Mouse (Mus musculus): ENCODE measurements around the gene Rasal3. TPM values are rescaled to one million over a fixed set of nuclear protein-coding genes. Genes with fewer than 3 reads are reported as not detected.

The Rasal3 gene
- polyA plus RNA-seq, 1 experiment, result 17.4 TPM

DNA sequence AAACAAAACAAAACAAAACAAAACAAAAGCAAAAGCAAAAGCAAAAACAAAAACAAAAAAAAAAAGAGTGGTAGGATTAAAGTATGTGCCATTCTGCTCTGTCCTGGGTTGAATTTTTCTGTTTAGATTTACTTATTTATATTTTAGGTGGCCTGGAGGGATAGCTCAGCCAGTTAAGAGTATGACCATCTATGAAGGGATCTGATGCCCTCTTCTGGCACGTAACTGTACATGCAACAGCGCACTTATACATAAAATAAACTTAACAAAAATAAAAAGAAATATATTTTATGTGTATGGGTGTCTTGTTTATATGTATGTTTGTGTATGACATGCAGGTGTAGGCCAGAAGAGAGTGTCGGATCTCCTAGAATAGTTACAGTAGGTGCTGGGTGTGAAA lies 28.6 kb upstream of the Rasal3 start:
- no peak for TF ChIP-seq CTCF (IDR thresholded peaks at IDR 0.05; ENCODE audit: insufficient read depth, low read length)
- Histone ChIP-seq H3K4me1 (ENCODE audit: control insufficient read depth, insufficient read depth, low read length) (no peaks in the 10 kb centered on the region), H3K4me3 (replicated peaks; ENCODE audit: extremely low read depth, low read depth, low read length) (no peak overlapping the region)
- DNase-seq, result no peak
- 59% methylated on average over 3 of the region's 3 CpGs for WGBS

GRCm38 (mm10) chr17:32426610-32427009 lies 23.2 kb upstream of the Rasal3 start:
- no peak for DNase-seq
- no peak overlapping the region for H3K4me3 ChIP-seq (replicated peaks; ENCODE audit: extremely low read depth, low read depth, low read length)
- H3K4me1 ChIP-seq (ENCODE audit: control insufficient read depth, insufficient read depth, low read length), result no peaks in the 10 kb centered on the region
- TF ChIP-seq CTCF (IDR thresholded peaks at IDR 0.05; ENCODE audit: insufficient read depth, low read length) (no peak), POLR2A (IDR thresholded peaks at IDR 0.05; ENCODE audit: borderline replicate concordance, extremely low read depth, low read depth, low read length) (no peak)

DNA sequence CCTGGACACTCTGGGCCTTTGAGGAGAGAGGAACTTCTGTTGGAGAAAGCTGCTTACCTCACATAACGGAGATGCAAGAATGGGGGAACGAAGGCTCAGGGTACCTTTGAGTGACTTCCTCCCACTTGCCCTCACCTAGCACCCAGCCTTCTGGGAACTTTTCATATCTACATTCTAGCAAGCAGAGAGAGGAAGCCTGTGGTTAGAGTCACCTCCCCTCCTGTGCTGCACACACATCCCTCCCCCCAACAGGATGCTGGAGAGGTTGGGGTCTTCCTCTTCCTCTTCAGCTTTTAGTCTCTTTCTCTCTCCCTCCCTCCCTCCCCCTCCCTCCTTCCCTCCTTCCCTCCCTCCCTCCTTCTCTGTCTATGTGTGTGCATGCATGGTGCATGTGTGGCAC lies 20.7 kb upstream of the Rasal3 start, which contains the start of gene Pglyrp2:
Gene Pglyrp2, minus strand, starts transcription at position 134 of the 400 bp plus-strand sequence.
- WGBS, result 77% methylated on average over 2 of the region's 2 CpGs
- TF ChIP-seq POLR2A (IDR thresholded peaks at IDR 0.05; ENCODE audit: borderline replicate concordance, extremely low read depth, low read depth, low read length) (no peak), CTCF (IDR thresholded peaks at IDR 0.05; ENCODE audit: insufficient read depth, low read length) (no peak)
- H3K4me3 ChIP-seq (replicated peaks; ENCODE audit: extremely low read depth, low read depth, low read length), result no peak within 1 kb of the TSS
- no peak for DNase-seq
- H3K4me1 ChIP-seq (ENCODE audit: control insufficient read depth, insufficient read depth, low read length), result no peaks in the 10 kb centered on the region

DNA sequence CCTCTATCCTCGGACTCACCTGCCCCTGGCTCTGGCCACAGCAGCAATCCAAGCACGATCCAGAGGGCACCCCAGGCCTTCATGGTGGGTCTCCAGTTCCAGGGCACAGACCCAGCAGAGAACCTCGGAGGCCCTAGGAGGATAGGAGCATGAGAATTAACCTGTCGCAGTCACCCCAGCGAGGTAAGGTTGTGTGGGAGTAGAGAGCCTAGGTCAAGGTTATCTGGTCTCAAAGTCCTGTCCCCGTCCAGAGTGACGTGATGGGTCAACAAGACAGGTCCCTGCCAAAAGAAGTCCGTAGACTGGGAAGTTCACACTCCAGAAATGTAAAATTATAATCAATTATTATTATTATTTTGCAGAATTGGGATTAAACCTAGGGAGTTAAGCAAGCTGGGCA lies 17.4 kb upstream of the Rasal3 start:
- H3K4me1 ChIP-seq (ENCODE audit: control insufficient read depth, insufficient read depth, low read length), result no peaks in the 10 kb centered on the region
- no peak for DNase-seq
- 81% methylated on average over 8 of the region's 8 CpGs for WGBS
- no peak overlapping the region for H3K4me3 ChIP-seq (replicated peaks; ENCODE audit: extremely low read depth, low read depth, low read length)
- TF ChIP-seq POLR2A (IDR thresholded peaks at IDR 0.05; ENCODE audit: borderline replicate concordance, extremely low read depth, low read depth, low read length) (no peak), CTCF (IDR thresholded peaks at IDR 0.05; ENCODE audit: insufficient read depth, low read length) (no peak)

- WGBS, result 19% methylated on average over 2 of the region's 2 CpGs
- no peaks in the 10 kb centered on the region for H3K4me1 ChIP-seq (ENCODE audit: control insufficient read depth, insufficient read depth, low read length)
- H3K4me3 ChIP-seq (replicated peaks; ENCODE audit: extremely low read depth, low read depth, low read length), result no peak overlapping the region
- no peak for TF ChIP-seq POLR2A (IDR thresholded peaks at IDR 0.05; ENCODE audit: borderline replicate concordance, extremely low read depth, low read depth, low read length)
- no peak for TF ChIP-seq CTCF (IDR thresholded peaks at IDR 0.05; ENCODE audit: insufficient read depth, low read length)
- DNase-seq, result no peak
These were observed 16.6 kb upstream of the Rasal3 start for GRCm38 (mm10) chr17:32419989-32420388.

- H3K4me1 ChIP-seq (ENCODE audit: control insufficient read depth, insufficient read depth, low read length), result no peaks in the 10 kb centered on the region
- no peak overlapping the region for H3K4me3 ChIP-seq (replicated peaks; ENCODE audit: extremely low read depth, low read depth, low read length)
- no peak for DNase-seq
- TF ChIP-seq CTCF (IDR thresholded peaks at IDR 0.05; ENCODE audit: insufficient read depth, low read length) (no peak), POLR2A (IDR thresholded peaks at IDR 0.05; ENCODE audit: borderline replicate concordance, extremely low read depth, low read depth, low read length) (no peak)
- WGBS, result 93% methylated on average over 14 of the region's 14 CpGs
These were observed 13.4 kb upstream of the Rasal3 start for GRCm38 (mm10) chr17:32416771-32417170.

DNA sequence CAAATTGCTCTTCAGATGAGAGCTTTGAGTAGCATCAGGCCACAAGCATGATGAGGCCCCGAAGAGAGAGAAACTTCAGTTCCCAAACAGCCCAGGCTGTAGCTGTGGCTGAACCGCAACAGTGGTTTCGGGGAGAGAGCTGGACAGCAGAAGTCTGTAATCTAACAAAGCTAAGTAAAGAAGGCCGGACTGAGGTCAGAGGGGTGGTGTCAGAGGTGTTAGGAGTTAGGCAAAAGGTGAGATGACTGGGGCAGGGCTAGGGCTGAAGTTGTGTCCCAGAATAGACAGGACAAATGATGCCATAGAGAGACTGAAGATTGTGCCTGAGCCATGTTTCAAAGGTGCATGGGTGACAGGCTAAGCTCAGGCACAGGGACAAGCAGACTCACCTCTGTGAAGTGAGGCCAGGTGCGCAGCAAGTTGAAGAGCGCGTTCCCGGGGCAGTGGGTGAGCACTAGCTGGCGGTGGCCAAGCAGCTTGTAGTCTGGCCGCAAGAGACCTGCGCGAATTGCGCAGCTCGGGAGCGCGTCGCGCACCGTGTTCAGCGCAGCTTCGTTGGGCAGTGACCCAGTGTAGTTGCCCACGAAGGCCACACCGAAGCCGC lies 12.1 kb upstream of the Rasal3 start:
- H3K4me3 ChIP-seq (replicated peaks; ENCODE audit: extremely low read depth, low read depth, low read length), result no peak overlapping the region
- TF ChIP-seq CTCF (IDR thresholded peaks at IDR 0.05; ENCODE audit: insufficient read depth, low read length) (no peak), POLR2A (IDR thresholded peaks at IDR 0.05; ENCODE audit: borderline replicate concordance, extremely low read depth, low read depth, low read length) (no peak)
- no peaks in the 10 kb centered on the region for H3K4me1 ChIP-seq (ENCODE audit: control insufficient read depth, insufficient read depth, low read length)
- no peak for DNase-seq
- WGBS, result 36% methylated on average over 24 of the region's 24 CpGs

- 77% methylated on average over 6 of the region's 6 CpGs for WGBS
These were observed 8.5 kb upstream of the Rasal3 start for GRCm38 (mm10) chr17:32411898-32412297.

GRCm38 (mm10) chr17:32402779-32403157 lies 615 bp downstream of the Rasal3 start:
- Histone ChIP-seq H3K4me3 (replicated peaks; ENCODE audit: extremely low read depth, low read depth, low read length) (peak overlapping the region; percentile 44), H3K4me1 (ENCODE audit: control insufficient read depth, insufficient read depth, low read length) (no peaks in the 10 kb centered on the region)
- TF ChIP-seq POLR2A (IDR thresholded peaks at IDR 0.05; ENCODE audit: borderline replicate concordance, extremely low read depth, low read depth, low read length), result no peak
- no peak for TF ChIP-seq CTCF (IDR thresholded peaks at IDR 0.05; ENCODE audit: insufficient read depth, low read length)
- DNase-seq, result no peak
- 55% methylated on average over 11 of the region's 11 CpGs for WGBS

More at GRCm38 (mm10) chr17:32411898-32412297, 8.5 kb upstream of the Rasal3 start:
- no peak for DNase-seq
- Histone ChIP-seq H3K4me3 (replicated peaks; ENCODE audit: extremely low read depth, low read depth, low read length) (no peak overlapping the region), H3K4me1 (ENCODE audit: control insufficient read depth, insufficient read depth, low read length) (no peaks in the 10 kb centered on the region)
- TF ChIP-seq CTCF (IDR thresholded peaks at IDR 0.05; ENCODE audit: insufficient read depth, low read length) (no peak), POLR2A (IDR thresholded peaks at IDR 0.05; ENCODE audit: borderline replicate concordance, extremely low read depth, low read depth, low read length) (no peak)

GRCm38 (mm10) chr17:32402011-32402778 lies 1.2 kb downstream of the Rasal3 start:
- no peaks in the 10 kb centered on the region for H3K4me1 ChIP-seq (ENCODE audit: control insufficient read depth, insufficient read depth, low read length)
- WGBS, result 66% methylated on average over 9 of the region's 9 CpGs
- no peak overlapping the region for H3K4me3 ChIP-seq (replicated peaks; ENCODE audit: extremely low read depth, low read depth, low read length)
- TF ChIP-seq CTCF (IDR thresholded peaks at IDR 0.05; ENCODE audit: insufficient read depth, low read length) (no peak), POLR2A (IDR thresholded peaks at IDR 0.05; ENCODE audit: borderline replicate concordance, extremely low read depth, low read depth, low read length) (no peak)
- DNase-seq, result no peak
